Mouse (Mus musculus): ENCODE results near the gene Gsdma3.

DNA sequence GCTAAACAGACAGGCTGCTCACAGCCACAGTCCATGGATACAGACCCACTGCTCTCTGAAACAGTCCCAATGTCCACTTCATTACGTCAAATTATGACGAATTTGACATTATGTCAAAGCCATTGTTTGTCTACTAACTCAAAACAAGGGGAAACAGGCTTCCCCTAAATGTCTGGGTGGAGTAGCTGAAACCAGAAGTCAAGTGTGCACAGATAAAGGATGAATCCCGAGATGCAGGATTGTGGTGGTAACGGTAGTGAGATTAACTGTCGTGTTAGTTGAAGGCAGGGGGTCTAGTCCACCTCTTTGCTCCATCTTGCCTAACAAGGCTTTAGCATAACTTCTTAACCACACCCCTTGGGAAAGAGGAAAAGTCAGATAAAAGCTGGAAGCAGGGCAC, 46.3 kb downstream of the Gsdma3 start:
- no peak for TF ChIP-seq CTCF (IDR thresholded peaks at IDR 0.05; ENCODE audit: low read depth)
- no peak for TF ChIP-seq EP300 (IDR thresholded peaks at IDR 0.05; ENCODE audit: low read depth)

All from heart, postnatal 0 days (tissue).